Mouse (Mus musculus) kidney, postnatal 36 days (tissue): ENCODE results near the gene Apobec4.
A peak's percentile ranks its signal among the peaks of the same experiment; 100 is the strongest.
"Not testable (repeated sequence)": the region's sequence is repeated elsewhere in the genome, so short reads cannot be mapped to it uniquely, and the experiment has no call there.

Source experiments
- DNase-seq, 2 experiments: peaks; one replicate each; pipeline ENCODE4 v3.0.0; 2021 to 2022; ENCODE audit warnings: mixed read lengths in 2 of 2

Gene Apobec4

DNA sequence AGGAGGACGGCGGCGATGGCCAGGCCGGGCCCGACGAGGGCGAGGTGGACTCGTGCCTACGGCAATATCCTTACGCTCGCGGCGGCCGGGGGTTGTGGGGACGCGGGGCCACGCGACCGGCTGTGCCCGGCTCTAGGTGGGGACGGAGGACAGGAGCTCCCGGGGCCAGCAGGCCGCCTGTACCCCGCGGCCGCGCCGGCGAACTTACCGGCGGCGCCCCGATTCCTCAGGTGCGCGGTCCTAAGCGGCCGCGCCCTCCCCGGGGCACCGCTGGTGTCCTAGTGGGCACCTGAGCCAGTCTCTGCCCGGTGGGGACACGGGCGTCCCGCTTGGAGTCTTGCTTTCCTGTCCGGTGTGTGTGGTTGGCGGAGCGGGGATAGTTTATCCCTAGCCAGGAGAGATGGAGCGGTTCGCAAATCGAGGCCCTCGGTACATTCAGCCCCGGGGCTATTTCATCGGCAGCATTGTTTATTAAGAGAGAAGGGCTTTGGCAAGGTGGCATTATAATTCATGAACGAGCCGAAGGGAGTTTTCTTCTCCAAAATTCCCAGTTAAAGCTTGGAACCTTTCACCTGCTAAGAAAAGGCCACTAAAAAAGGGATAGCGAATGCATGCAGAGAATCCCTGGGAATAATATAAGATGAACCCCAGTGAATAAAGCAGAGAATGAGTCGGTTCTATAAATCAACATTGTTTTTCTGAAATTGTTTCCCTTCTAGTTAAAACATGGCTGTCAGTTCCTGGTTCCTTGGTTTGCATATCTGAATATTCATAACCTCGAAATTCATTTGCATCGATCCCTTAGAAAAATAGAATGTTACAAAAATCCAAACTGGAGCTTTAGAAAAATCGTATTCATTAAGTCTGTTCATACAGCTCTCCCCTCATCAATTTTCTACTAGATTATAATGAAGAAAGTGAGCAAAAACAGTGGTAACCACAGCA is 16.7 kb downstream of the Apobec4 start:
- DNase-seq, result peak in 1 of 2 experiments; percentile 48

DNA sequence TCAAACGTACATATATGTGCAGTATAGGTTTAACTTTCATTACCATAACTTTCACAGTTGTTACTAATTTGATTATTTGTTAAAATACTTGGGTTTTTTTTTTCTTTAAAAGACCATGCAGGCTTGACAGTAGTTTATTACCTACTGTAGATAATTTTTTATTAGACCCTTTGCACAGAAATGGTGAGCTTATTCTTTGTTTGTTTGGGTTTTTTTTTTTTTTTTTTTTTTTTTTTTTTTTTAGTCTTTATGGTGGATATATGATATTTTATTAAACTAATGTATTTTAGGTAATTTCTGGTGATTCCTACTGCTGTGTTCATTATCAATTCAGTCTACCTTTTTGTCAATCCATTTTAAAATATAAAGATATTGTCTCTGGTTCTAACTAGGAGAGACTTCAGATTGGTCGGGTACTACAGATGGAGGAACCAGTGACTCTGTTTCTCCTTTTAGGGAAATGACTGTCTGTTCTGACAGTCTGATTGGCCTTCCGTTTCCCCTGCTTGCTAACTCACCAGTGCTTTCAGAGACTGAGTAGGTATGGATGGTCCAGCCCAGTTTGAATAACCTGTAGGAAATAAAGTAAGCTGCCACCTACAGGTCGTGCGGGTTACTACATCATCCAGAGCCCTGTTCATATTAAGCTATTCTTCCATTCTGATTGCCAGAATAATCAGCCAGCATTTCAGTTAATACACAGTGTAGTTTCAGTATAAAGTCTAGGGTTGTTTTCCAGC is 17.6 kb downstream of the Apobec4 start:
- peak; percentile 88 to 92 for DNase-seq

DNA sequence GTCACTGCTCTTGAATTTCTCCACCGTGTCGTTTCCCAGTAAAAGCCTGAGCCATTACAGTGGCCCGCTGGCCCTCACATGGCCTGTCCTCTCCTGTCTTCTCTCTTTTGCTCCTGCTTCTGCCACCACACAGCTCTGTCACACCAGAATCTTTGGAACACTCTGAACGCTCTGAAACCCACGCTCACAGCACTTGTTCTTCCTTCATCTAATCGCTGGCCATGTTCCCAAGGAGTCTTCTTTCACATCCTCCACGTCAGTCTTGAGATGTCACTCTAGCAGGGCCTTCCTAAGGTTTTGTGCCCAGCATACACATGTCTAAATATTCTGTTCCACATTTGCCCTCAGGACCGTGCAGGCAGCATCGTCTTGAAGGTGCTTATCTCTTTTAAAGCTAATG is 20.7 kb downstream of the Apobec4 start:
- no peak for DNase-seq

DNA sequence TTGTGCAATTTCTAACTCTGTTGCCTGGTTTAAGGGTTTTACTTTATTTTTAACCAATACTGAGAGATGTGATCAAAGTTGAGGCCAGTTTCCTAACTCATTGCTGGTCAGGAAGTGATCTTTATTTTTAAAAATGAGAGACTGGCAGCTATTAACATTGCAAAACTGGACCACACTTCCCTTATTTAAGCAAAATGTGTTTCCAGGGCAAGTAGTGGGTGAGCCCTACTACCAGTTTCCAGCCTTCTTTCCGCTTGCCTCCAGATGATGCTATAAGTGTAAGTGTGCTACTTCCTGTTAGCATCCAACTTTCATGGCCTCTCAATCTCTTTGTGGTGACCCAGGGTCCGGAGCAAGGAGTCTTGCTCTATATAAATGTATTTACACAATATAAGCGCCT is 24.2 kb downstream of the Apobec4 start:
- DNase-seq, result not testable (repeated sequence)

DNA sequence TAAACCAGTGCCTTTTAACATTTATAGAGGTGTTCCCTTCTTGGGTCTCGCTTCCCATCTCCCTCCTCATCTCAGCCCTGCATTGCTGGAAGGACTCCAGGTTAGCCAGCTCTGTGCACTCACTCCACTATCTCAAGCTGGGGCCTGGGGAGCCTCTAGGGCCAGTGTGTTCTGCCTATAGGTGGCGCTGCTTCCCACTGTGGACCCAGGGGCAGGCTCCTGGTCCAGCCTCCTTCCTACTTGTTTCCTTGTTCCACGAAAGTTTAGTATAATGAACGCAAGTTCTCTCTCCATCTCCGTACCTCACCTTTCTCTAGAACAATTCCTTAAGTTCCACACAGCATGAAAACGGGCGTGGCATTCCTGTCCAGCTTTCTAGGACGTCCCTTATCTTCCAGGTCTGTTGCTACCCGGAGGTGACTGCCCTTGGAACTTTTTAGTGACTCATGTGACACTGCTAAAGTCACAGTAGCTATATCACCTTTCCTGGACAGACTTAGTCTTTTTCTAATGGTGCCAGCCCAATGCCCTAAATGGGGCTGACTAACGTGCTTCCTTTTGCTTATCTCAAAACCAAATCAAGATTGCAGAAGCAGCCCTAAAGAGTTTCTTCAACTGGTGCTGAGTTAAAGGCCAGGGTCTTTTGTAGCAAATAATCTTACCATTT is 28.9 kb downstream of the Apobec4 start:
- DNase-seq, result peak; percentile 78 to 91

DNA sequence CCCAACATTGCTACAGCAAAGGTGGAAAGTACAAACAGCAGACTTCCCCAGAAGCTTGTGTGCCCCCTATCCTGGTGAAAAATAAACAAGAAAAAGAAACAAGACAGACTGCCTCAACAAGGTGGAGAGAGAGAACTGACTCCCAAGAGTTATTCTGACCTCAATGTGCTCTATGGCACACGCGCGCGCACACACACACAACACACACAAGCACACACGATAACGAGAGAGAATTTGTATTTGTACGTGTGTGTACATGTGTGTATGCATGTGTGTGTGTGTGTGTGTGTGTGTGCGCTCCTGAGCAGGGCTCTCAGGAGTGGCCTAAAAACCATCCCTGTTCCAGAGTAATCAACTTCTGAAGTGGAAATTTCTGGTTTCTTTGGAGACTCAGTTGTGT is 34.3 kb downstream of the Apobec4 start:
- DNase-seq, result no peak

DNA sequence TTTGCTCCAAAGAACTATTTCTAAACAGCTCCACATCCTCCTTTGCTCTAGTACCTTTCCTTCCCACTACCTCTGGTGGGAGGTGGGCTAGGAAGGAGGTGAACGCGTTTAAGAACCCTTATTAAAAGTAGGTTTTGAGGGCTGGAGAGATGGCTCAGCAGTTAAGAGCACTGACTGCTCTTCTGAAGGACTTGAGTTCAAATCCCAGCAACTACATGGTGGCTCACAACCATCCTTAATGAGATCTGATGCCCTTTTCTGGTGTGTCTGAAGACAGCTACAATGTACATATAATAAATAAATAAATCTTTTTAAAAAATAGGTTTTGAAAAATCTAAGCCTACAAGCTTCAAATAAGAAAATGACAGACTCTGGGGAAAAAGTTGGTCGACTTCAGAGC is 35.1 kb downstream of the Apobec4 start:
- DNase-seq, result not testable (repeated sequence)

DNA sequence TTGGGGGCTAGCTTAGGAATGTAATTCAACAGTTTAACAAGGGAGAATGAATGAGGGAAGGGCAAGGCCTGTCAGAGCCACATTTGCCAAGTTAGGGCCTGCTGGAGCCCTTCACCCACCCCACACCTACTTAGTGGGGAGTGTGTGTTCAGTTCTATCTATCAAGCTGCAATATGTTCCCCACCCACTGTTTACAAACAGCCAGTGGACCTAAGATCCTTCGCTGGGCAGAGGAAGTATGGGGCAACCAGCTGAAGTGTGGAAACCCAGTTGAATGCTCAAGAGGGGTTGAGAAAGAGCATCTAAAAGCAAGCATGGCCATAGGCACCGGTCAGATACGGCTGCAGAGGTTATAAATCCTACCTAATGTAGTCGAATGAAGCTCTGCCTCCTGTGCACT is 36.6 kb downstream of the Apobec4 start:
- no peak for DNase-seq

DNA sequence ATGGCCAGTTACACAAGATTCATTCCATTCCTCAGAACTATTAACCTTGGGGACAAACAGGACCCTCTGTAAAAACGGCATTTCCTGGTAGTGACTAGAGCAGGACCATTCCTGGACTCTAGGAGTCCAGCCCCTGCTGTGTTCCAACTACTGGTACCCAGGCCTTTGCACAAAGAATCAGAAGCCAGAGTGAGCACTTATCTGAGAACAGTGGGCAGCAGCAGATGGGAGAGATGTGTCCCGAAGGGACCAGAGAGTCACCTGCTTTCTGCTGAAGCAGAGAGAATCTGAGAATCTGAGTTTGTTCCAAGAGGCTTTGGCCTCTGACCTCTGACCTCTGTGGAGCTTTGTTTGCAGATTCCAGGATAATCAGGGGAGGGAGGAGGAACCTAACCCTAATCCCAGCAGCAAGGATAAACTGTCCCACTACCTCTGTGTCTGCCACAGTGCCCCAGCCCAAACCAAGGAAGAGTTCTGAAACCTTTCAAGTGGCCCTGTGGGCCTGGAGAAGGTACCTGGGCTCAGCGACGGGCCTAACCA is 37.8 kb downstream of the Apobec4 start:
- DNase-seq, result peak; percentile 29 to 31

DNA sequence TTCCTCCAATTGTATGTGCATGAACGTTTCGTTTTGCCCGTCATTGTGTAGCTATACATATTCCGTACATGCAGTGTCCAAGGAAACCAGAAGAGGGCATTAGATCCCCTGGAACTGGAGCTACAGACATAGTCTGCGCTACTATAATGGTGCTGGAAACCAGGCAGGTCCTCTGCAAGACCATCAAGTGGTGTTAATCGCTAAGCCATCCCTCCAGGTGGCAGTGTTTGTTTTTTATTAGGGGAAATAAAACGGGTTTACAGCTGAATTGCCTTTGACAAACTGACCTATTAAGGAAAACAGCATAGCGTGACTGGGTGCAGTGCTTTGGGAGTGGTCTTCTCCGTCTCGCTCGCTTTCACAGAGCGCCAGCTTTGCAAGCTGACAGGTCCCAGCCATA is 39.9 kb downstream of the Apobec4 start:
- DNase-seq, result peak; percentile 66 to 74

DNA sequence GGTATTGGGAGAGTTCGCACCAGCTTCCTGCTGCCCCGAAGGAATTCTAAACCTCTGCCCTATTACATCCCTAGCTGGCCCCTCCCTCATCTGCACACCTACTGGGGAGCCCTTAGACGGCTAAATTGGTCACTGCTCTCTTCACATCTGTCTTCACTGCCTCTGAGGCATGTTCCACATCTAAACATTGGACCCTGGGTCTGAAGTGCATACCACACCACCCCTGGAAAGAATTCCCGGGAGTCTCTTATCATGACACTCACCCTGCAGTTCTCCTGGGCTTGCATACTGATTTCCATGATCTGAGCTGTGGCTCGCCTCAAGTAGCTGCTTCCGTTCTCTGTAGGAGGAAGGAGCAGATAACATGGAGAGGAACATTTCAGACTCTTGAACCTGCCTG is 40.5 kb downstream of the Apobec4 start:
- DNase-seq, result peak in 1 of 2 experiments; percentile 14

DNA sequence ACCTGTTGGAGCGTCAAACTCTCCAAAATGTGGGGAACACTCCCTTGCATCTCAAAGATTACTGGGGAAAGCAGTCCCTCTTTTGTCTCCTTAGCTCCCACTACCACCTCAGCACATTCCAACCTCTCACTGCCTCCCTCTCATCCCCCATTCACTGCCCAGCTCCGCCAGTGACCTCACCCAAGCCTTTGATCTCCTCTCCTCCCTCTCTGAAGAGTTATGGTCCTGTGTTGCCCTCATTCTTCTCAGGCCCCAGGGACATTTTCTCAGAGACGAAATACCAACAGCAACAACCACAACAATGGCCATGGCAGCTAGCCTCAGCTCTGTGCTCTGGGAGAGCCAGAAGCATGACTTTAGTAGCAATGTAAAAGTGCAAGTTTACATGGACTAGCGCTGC is 40.9 kb downstream of the Apobec4 start:
- DNase-seq, result no peak

DNA sequence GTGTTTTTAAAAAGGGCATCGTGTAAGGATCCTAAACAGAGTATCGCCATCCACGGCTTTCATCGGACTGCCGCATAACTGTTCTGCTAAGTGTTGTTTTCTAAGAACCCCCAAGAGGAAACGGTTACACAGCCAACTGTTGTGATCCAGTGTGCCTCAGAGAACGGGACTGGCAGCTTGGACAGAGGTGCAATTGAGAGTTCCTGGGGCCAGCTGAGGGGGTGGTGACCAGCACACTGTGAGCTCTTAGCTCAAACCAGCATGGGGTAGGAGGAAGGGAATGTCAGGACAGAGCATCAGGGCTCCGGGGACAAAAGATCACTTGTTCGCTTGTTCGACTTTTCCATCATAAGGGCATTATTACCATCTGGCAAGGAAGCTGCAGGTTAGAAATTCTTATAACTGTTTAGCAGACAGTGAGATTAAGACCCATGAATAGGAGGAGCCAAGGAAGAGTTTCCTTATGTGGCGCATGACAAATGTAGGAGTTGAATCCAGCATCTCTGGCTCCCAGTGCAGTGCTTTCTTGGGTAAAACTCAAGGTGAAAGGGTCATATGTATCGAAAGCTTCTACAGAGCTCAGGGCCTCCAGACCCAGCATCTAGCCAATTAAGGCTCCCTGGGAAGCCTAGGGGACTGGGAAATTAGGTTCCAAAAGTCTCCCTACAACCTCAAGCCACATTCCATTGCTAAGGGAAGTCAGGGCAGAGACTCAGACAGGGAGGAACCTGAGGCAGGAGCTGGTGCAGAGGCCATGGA is 42.6 kb downstream of the Apobec4 start:
- no peak for DNase-seq

DNA sequence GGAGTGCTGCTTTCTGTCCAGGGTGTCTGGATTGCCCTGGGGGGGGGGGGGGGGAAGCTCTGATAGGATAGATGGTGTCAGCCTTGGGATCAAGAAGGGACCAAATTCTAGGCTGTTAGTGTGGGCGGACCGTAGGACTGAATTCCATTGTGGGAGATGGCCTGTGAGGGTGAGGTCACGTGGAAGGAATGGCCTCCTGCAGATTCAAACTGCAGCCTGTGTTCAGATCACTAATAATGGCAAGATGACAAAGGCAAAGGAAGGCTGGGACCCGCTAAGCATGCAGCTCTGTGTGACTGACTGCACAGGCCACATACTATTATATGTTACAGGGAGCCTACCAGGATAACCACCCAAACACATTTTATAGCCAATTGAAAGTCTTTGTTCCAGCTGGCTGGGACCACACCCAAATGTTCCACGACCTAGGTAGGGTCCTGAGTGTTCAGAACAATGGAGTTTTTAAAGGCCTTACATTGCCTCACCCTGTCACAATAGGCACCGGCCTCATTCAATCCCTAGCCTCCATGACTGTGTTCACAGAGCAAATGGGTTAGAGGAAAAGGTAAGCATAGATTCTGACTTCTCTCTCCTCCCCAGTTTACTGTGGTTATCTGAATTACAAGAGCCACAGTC is 43.3 kb downstream of the Apobec4 start:
- no peak for DNase-seq

DNA sequence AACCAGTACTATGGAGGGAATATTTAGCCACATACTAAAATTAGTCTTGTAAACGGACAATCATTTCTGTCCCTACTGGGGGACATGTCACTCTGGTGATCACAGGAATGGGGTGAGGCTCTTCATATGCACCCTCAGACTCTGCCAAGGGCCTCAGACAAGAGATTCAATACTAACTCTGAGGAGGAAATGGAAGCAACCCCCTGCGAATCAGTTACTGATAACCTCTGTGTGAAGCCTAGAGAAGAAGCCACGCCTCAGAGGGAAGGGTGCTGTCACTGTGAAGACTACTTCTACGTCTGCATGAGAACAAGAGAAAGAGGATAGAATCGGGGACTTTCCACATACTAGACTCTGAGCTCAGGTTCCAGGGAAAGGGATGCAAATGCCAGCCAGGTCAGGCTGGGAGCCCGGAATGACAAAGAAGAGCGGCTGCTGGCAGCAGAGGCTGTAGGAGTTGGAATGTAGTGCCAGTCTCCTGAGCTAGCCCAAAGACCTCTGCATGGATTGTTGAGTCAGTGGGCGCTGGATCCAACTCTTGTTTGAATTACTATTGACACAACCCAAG is 45.4 kb downstream of the Apobec4 start:
- no peak for DNase-seq

DNA sequence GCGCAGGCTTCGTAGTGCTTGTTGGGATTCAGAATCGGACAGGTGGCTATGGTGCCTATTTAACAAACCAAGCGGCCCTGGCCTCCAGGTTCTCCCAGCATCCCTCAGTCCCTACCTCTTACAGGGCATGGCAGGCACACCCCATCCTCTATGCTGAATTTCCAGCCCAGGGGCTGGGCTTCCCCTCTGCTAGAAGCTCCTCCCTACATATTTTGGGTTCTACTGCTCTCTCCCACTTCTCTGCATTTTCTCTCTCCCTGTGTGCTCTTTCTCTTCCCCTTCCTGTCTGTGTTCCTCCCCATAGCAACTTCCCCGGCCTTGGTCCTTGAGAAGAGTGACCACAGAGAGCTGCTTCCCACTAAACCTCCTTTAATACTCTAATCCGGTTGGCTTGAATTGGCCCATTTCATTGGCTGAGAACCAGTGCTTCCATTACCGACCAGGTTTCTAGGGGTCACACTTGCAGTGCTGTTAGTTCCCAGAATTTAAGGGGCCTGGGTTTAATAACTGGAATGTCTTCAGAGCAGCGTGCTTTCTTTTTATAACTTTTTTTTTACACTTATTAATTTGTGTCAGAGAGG is 46.4 kb downstream of the Apobec4 start:
- DNase-seq, result no peak

DNA sequence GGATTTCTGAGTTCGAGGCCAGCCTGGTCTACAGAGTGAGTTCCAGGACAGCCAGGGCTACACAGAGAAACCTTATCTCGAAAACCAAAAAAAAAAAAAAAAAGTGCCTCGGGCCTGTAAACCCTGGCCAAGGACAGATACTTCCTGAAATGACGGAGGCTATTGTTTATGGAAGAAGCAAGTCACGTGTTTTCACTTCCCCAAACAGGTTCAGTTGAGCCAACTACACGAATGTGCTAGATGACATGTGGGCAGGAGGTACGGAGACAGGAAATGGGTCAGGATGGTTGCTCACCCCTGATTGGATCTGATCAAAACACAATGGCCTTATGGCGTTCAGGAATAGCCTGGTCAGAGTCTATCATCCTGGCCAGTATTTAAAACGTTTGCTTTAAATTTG is 47.8 kb downstream of the Apobec4 start:
- no peak for DNase-seq

DNA sequence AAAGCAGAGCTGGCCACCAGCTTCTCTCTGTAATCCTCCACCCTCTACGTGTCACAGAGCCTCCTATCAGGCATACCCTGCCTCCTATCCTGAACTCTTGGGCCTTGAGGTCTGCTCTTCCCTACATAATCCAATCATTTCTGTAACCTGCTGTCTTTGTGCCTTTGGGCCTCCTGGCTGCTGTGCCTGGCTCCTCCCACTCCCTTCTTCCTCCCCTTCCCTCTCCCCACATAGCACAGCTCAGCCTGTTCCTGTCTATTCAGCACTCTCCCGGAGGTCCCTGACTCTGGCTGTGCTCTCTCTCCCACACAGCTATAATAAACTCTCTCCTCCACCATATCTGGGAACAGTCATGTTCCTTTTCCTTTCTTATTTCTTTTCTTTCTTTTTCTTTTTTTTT is 49.5 kb downstream of the Apobec4 start, which contains the start of gene Ncf2:
Gene Ncf2 (plus strand): TSS at position 298 of the 400 bp plus-strand sequence.
- peak; percentile 39 to 41 for DNase-seq

DNA sequence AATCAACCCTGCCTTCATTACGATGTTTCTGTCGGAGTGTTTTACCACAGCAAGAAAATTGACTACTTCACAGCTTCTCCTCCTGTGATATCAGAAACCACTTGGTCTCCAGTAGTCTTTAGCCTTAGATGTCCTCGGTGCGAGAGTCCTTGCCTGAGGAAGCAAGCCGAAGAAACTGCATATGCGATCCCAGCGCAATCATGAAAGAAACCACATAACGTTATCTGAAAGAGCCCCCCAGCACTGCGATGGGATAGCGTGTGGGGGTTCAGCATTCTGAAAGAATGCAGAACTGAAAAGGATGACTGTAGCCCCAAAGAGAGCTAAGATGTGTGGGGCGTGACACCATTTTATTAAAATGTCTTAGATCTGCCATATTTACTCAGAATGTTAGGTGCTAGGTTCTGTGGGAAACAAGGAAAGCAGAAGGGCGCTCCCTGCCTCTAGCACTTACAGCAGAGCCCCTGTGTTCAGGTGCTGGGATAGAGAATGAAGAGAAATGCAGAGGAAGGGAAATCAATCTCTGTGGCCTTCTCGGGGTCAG is 50.4 kb downstream of the Apobec4 start:
- no peak for DNase-seq

DNA sequence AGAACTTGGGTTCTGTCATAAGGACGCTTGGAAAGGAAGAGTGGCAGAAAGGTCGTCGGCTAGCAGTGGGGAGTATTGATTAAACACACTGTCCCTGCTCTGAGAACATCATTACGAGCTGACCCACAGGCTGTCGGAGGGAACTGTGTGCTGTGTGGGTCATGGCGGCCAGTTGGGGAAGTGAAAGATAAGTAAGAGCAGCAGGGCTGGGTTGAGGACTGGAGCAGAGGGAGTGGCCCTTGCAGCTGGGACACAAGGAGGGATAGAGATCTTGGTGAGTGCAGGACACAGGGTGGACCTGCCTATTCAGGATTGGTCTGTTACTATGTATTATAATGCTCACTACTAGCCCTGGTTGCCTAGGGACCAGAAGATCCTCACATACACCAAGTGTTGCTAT is 54.6 kb downstream of the Apobec4 start:
- DNase-seq, result no peak
